Mouse (Mus musculus) left cerebral cortex, postnatal 14 days (tissue): ENCODE measurements around the gene Zkscan17. TPM values are rescaled to one million over a fixed set of nuclear protein-coding genes. Genes with fewer than 3 reads are reported as not detected.

Source experiments
- DNase-seq, 2 experiments: peaks; one replicate each; pipeline ENCODE4 v3.0.0; 2021 to 2022; ENCODE audit warnings: low spot score in 2 of 2, mixed read lengths in 1 of 2
- intact Hi-C: fragments of 180-260 bp; cut with DNase I; formaldehyde crosslinking; loops from one replicate; pipeline ENCODE4 v1.15.1; 2025
- total RNA-seq, 2 experiments: library from RNA; stranded (reverse); gene quantifications; 2 replicates each; pipeline ENCODE4 v1.2.3; 2021

The Zkscan17 gene
- total RNA-seq, 2 experiments from 2014 or later, result 12.5 to 14.0 TPM

DNA sequence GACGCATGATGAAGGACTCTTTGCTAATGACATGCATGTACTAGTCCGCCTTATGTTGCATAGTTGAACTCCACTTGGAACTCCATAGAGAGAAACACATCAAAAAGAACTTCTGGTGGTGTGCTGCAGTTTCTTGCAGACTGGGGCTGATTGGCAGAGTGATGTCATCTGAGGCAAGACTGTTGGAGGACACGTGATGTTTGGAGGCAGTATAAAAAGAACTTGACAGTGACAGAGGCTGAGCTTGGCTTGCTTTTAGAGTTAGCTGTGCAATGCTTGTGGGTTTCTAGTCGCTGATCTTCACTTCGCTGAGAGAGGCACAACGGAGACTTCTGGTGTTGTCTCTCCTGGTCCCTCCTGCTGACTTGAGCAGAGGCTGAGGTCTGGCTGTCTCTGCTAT lies 49.3 kb downstream of the Zkscan17 start:
- no peak for DNase-seq
- intact Hi-C loops, result no loop called here

DNA sequence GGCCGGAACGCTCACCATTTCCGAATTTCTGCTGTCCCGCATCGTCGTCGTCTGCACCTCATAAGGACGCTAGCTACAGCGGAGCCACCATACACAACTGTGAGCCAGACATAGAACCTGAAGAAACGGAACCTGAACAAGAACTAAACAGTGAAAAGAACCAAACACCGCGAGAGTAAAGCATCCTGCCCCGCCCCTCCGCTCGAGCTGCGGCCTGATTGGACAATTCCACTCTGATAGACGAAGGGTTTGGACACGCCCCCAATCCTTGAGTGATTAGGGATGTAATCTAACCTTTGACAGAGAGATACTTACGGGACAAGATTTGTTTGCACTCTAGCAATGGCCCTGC lies 54.2 kb downstream of the Zkscan17 start, which contains the start of gene Zfp867:
Zfp867 (minus strand) TSS at position 149 of the 352 bp plus-strand sequence.
- intact Hi-C loops, result no loop called here

DNA sequence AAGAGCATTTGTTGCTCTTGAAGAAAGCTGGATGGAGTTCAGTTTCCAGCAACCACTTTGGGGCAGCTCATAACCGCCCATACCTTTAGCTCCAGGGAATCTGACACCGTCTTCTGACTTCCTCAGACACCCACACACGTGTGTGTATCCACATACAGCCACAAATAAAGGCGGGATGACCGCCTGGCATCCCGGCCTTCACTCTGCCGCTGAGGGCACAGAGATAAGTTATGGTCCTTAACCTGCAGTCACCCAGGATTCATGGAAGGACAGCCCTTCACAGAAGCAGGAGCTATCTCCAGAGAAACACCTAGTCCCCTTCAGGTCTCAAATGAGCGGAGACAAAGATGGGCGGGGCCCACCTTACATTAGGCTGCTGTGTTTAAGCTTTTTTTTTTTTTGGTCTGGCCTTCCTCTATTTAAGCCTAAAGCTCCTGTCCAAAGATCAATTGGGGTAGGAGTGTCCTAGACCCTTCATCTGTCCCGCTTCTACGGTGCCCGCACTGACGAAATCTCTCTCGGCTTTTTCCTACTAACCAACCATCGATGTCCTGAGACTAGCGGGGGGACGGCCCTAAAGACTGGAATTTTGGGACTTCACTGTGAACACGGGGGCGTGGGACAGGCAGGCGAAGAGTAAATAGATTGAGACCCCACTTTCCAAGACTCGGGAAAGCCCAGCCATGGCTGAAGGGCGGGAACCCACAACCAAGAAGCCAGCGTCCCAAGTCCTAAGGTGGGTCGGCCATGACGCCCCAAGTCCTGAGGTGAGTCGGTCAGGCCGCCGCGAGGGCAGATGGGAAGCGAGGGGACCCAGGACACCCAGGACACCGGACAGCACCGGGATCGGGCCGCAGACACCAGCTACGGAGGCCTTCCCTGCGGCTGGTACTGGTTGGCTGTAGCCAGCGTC lies 54.9 kb downstream of the Zkscan17 start:
- intact Hi-C loops, result no loop called here
- no peak for DNase-seq

More for the DNA sequence above, 54.2 kb downstream of the Zkscan17 start, which contains the start of gene Zfp867:
- DNase-seq, result peak; percentile 92 to 96

DNA sequence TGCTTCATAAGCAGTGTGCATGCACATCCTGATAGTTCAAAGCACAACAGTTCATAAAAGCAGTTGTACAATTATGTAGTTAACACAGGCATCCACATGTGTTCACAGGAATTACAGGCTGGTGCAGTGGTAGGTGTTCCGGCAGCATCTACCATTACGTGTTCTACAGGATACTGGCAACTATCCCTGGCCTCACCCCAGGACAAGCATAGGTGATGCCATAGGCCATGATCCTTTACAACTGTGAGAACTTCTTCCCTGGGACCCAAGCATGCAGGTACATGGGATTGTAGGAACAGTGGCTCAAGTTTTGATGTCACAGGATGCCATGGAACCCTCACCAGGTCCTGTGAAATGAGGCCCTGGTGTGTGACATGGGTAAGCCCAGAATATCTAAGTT lies 66.1 kb downstream of the Zkscan17 start:
- DNase-seq, result no peak
- intact Hi-C loops, result no loop called here

DNA sequence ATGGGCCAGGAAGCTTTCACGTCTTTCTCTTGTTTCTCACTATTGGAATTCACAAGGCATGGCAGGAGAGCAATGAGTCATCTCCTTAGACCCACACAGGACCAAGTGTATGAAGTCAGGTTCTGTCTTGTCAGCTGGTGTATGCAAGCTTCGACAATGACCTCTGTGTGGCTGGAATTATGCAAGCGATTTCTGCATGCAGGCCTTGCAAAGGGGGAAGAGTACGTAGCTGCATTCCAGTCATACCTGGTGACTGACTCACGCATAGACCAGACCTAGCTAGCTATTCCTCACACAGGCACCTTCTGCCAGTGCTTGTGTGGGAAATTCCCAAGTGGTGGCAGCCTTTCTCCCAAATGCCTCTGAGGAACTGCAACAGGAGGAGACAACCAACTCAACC lies 67.6 kb downstream of the Zkscan17 start:
- no peak for DNase-seq

DNA sequence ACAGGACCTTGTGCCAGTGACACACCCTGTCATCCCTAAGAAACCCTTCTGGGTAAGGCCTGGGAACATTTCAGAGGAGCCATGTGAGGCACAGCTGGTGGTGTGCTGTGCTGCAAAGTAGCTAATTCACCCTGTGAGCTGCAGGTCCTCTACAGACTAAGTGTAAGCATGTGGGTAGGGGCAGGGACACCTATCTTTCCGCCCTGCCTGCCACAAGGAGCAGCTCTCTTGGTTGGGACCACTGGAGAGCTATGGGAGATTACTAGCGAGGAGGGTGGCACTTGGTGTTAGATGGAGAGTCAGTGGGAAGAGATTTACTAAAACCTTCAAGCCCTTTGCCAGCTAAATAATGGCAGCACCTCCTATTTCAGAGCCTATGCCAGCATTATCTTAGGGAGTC lies 69.7 kb downstream of the Zkscan17 start:
- intact Hi-C loops, result no loop called here
- no peak for DNase-seq

More for the DNA sequence above, 67.6 kb downstream of the Zkscan17 start:
- intact Hi-C loops, result no loop called here

DNA sequence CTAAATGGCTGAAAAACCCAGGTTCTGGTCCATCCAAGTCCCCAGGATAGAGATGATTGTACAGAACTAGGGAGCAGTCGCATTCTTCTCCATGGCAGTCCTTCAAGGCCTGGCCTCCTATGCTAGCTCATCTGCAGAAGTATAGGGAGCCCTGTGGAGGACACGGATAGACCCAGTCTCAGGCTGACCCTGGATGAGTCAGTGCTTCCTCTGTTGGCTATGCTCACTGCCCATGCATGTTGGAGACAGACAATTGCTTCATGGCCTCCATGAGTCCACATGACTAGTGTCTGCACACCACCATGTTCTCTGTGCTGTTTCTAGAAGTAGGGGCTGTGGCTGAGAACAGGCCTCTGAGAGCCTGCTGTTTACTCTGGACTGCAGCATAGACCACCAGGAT lies 70.2 kb downstream of the Zkscan17 start:
- DNase-seq, result no peak
- intact Hi-C loops, result no loop called here

DNA sequence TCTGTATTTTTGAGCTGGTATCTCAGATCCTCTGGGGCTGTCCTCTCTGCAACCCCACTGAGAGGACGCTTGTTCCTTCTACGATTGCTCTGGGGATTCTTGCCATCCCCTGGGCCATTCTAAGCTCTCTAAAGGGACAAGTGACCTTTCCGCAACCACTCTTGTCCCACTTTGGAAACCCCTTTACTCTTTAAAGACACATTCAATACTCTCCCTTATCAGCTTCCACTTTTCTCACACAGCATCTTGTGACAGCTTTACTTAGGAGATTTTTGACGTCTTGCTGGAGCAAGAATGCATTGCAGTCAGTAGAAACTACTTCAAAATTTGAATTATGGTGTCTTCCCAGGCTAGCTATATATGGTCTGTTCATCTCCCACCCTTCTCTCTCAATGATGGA lies 75.5 kb downstream of the Zkscan17 start, which contains the start of gene Snap47:
Snap47 (minus strand) TSS at position 101 of the 400 bp plus-strand sequence.
- intact Hi-C loops, result no loop called here
- no peak for DNase-seq

DNA sequence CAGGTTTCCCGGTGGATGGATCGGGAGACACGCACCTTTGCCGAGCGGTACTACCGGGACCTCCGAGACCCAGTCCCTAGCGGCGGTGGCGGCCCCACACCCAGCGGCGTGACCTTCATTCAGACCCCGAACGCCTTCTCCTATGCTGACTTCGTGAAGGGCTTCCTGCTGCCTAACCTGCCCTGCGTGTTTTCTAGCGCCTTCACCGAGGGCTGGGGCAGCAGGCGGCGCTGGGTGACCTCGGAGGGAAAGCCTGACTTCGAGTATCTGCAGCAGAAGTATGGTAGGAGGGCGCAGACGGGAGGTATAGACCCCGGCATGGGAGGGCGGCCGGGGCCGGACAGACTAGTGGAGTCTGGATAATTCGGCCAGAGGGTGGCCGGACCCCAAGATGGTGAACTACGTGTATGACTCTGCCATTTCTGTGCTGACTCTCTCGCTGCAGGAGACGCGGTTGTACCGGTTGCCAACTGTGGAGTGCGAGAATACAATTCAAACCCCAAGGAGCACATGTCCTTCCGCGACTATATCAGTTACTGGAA lies 76.2 kb downstream of the Zkscan17 start:
- intact Hi-C loops, result no loop called here
- DNase-seq, result peak; percentile 28 to 46

DNA sequence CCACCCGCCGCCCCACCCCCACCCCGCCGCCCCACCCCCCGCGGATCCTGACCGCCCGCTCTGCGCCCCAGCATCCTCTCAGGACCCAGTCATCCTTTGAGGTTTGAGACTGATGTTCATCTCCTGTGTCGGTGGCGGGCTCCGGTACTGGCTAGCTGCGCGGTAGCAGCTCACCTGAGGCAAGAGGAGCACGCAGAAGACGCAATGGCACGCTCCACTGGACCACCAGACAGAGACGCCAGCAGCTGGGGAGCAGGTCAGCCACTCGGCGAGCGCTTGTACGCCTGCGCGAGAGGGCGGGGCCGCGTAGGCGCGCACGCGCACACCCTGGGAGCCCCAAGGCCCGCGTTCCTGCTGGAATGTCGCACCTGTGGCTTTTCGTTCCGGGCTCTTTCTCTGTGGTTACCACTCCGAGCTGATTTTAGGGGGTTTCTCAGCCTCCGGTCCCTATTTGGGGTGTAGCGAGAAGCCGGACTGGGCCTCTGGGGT lies 76.8 kb downstream of the Zkscan17 start, which contains the start of gene Jmjd4:
Jmjd4 (plus strand) TSS at position 305 of the 489 bp plus-strand sequence.
- DNase-seq, result peak; percentile 94 to 95
- intact Hi-C loops, result no loop called here

DNA sequence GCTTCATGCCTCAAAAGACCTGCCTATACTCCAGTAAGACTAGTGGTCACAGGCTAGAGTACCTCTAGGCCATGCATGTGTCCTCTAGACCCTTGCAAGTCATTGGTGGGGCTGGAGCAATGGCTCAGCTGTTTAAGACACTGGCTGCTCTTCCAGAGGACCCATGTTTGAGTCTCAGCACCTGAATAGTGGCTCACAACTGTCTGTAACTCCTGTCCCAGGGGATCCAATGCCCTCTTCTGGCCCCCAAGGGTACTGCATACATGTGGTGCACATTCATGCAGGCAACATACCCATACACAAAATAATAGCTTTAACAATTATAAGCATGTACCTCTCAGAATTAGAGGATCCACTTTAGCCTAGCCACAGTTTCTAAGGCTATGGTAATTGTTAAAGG lies 83.4 kb downstream of the Zkscan17 start:
- intact Hi-C loops, result no loop called here
- DNase-seq, result no peak

DNA sequence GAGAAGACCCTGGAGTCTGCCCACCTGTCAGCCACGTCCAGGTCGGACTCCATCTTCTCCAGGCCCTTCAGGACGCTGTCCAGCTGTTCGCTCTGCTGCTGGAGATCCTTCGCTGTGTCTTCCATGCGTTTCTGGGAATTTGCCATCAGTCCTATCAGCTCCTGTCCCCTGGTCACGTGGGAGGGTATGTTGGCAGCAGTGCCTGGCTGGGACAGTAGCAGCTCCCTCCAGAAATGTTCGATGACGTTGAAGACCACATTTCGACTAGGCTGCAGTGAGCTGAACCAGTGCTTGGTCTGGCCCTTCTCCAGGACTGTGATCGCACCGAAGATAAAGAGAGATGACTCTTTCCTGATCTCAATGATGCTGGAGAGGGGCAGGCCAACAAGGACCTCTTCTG lies 88.6 kb downstream of the Zkscan17 start:
- DNase-seq, result no peak
- intact Hi-C loops, result no loop called here

Other genes starting within 250 kb of the Zkscan17 start
- gene Wnt3a, start 236.0 kb downstream of the Zkscan17 start, total RNA-seq, result not detected
- 10 to 100 TPM; 17.1 to 19.9 TPM for gene Wnt9a, start 219.8 kb downstream of the Zkscan17 start, total RNA-seq
- gene Prss38, start 151.1 kb downstream of the Zkscan17 start, total RNA-seq, result not detected
- 10 to 100 TPM; 30.7 to 32.7 TPM for gene Jmjd4, start 76.7 kb downstream of the Zkscan17 start, total RNA-seq
- 100 to 1,000 TPM; 388 to 398 TPM for gene Snap47, start 75.6 kb downstream of the Zkscan17 start, total RNA-seq
- gene Zfp867, start 54.3 kb downstream of the Zkscan17 start, total RNA-seq, result 1 to 10 TPM; 3.7 to 3.9 TPM
- 1 to 10 TPM in 1 of 2 experiments, under 1 TPM in 1; 0.80 to 1.1 TPM for gene Nlrp3, start 14.8 kb upstream of the Zkscan17 start, total RNA-seq
- gene Olfr222, start 49.5 kb upstream of the Zkscan17 start, total RNA-seq, result not detected
- not detected for gene Olfr223, start 66.5 kb upstream of the Zkscan17 start, total RNA-seq
- gene Mprip, start 134.6 kb upstream of the Zkscan17 start, total RNA-seq, result 100 to 1,000 TPM; 249 to 264 TPM